29 mouse cellular contexts compared by ENCODE assay signal in genomic region chr11:116133497-116133896, GRCm38 (mm10). TPM values are rescaled to one million over a fixed set of nuclear protein-coding genes. Genes with fewer than 3 reads are reported as not detected.
DNase-seq lines count a peak whose midpoint lies in the region; ATAC-seq and TF ChIP-seq lines count a peak whose summit lies in the region.
"Had no signal": no experiment of that assay in that cellular context is flagged by ENCODE, and none has a peak within 500 bp of the region (broad histone marks: within the 10 kb centered on the region; RNA-seq: fewer than 3 reads in every experiment).

No protein-coding gene starts in this region.

- no peak for DNase-seq in heart, postnatal 4 days
- peak; percentile 38 for DNase-seq in retina, postnatal 1 day
- DNase-seq in retina, embryonic 14.5 days (ENCODE audit: low spot score) = no peak
- DNase-seq in hindbrain, postnatal 0 days (ENCODE audit: low spot score) = no peak
- no peak for DNase-seq in yolk sac, embryonic 10.5 days (ENCODE audit: low spot score)
- DNase-seq: adrenal gland, adult 2 months; adrenal gland, postnatal 36 days; gastrocnemius, postnatal 25 days; heart, adult 2 months; heart, postnatal 10 days; kidney, adult 18-20 months; kidney, postnatal 36 days; layer of hippocampus, postnatal 36 days; lung, postnatal 4 days; midbrain, embryonic 14.5 days; right cerebral cortex, adult 18-20 months; spleen, adult 18-20 months; thymus, adult 2 months had no signal

- no peak overlapping the region for H3K4me3 ChIP-seq in heart, embryonic 13.5 days
- H3K4me3 ChIP-seq in embryonic facial prominence, embryonic 15.5 days (replicated peaks) = no peak overlapping the region
- H3K4me3 ChIP-seq in hindbrain, postnatal 0 days (ENCODE audit: low read length) = no peak overlapping the region
- H3K4me3 ChIP-seq: heart, adult 2 months; heart, embryonic 12.5 days; hindbrain, embryonic 10.5 days; hindbrain, embryonic 15.5 days; lung, embryonic 15.5 days; neural tube, embryonic 12.5 days had no signal

- H3K4me1 ChIP-seq in heart, embryonic 13.5 days = peaks cover 32% of the 10 kb centered on the region
- H3K4me1 ChIP-seq in embryonic facial prominence, embryonic 15.5 days = peaks cover 53% of the 10 kb centered on the region
- peaks cover 13% of the 10 kb centered on the region for H3K4me1 ChIP-seq in hindbrain, postnatal 0 days (ENCODE audit: insufficient read depth, low read length)

- peaks cover 51% of the 10 kb centered on the region for H3K36me3 ChIP-seq in heart, embryonic 13.5 days
- peaks cover 32% of the 10 kb centered on the region for H3K36me3 ChIP-seq in embryonic facial prominence, embryonic 15.5 days
- peaks cover 3% of the 10 kb centered on the region; the same call in 1 of the 2 replicates for H3K36me3 ChIP-seq in hindbrain, postnatal 0 days (ENCODE audit: insufficient read depth, low read length)

- no peak for ATAC-seq in heart, embryonic 13.5 days (ENCODE audit: extremely low read depth, insufficient number of reproducible peaks, low FRiP score, low TSS enrichment)
- ATAC-seq in embryonic facial prominence, embryonic 15.5 days (ENCODE audit: insufficient number of reproducible peaks, low FRiP score, low TSS enrichment, low read depth) = no peak
- ATAC-seq in hindbrain, postnatal 0 days = no peak
- ATAC-seq: activated CD4-positive, CD25-positive, alpha-beta regulatory T cell, adult 4 months; CD4-positive, CD25-positive, alpha-beta regulatory T cell, adult 4 months; forebrain, embryonic 14.5 days had no signal

- H3K27ac ChIP-seq in heart, embryonic 13.5 days (replicated peaks) = no peak overlapping the region
- H3K27ac ChIP-seq in embryonic facial prominence, embryonic 15.5 days (replicated peaks) = 0 out of 2 replicates have a peak overlapping the region, but pooled peaks have one; percentile 39
- no peak overlapping the region for H3K27ac ChIP-seq in hindbrain, postnatal 0 days
- H3K27ac ChIP-seq: heart, adult 2 months; hindbrain, embryonic 10.5 days; hindbrain, embryonic 15.5 days; lung, embryonic 15.5 days; neural tube, embryonic 12.5 days had no signal

- no peak overlapping the region for H3K4me2 ChIP-seq in heart, embryonic 13.5 days
- H3K4me2 ChIP-seq in embryonic facial prominence, embryonic 15.5 days (replicated peaks) = no peak overlapping the region
- H3K4me2 ChIP-seq in hindbrain, postnatal 0 days (ENCODE audit: low read depth, low read length) = no peak overlapping the region
- H3K4me2 ChIP-seq: heart, embryonic 12.5 days; hindbrain, embryonic 15.5 days; liver, embryonic 11.5 days; lung, embryonic 15.5 days; neural tube, embryonic 12.5 days had no signal

- H3K9ac ChIP-seq in heart, embryonic 13.5 days = peak overlapping the region; percentile 33; the same call in 1 of the 2 replicates
- no peak overlapping the region for H3K9ac ChIP-seq in embryonic facial prominence, embryonic 15.5 days
- no peak overlapping the region for H3K9ac ChIP-seq in hindbrain, postnatal 0 days (replicated peaks; ENCODE audit: low read length)
- H3K9ac ChIP-seq: heart, embryonic 12.5 days; hindbrain, embryonic 15.5 days; lung, embryonic 15.5 days; neural tube, embryonic 12.5 days had no signal

- H3K27me3 ChIP-seq in heart, embryonic 13.5 days (replicated peaks) = no peaks in the 10 kb centered on the region
- H3K27me3 ChIP-seq in embryonic facial prominence, embryonic 15.5 days = no peaks in the 10 kb centered on the region
- H3K27me3 ChIP-seq in hindbrain, postnatal 0 days (ENCODE audit: insufficient read depth, low read length) = no peaks in the 10 kb centered on the region
- H3K27me3 ChIP-seq: heart, embryonic 12.5 days; hindbrain, embryonic 15.5 days; lung, embryonic 15.5 days; neural tube, embryonic 12.5 days had no signal

- TF ChIP-seq CTCF in hindbrain, postnatal 0 days (IDR thresholded peaks at IDR 0.05; ENCODE audit: low read depth) = no peak

- no peaks in the 10 kb centered on the region for H3K9me3 ChIP-seq in heart, embryonic 13.5 days
- H3K9me3 ChIP-seq in embryonic facial prominence, embryonic 15.5 days (replicated peaks) = no peaks in the 10 kb centered on the region
- no peaks in the 10 kb centered on the region for H3K9me3 ChIP-seq in hindbrain, postnatal 0 days (ENCODE audit: low read length)
- H3K9me3 ChIP-seq: heart, embryonic 12.5 days; hindbrain, embryonic 10.5 days; hindbrain, embryonic 15.5 days; lung, embryonic 15.5 days; neural tube, embryonic 12.5 days had no signal

- WGBS in heart, embryonic 13.5 days = 70% methylated on average over 5 of the region's 5 CpGs
- 43% methylated on average over 5 of the region's 5 CpGs for WGBS in embryonic facial prominence, embryonic 15.5 days
- 80% methylated on average over 5 of the region's 5 CpGs for WGBS in hindbrain, postnatal 0 days

RNA-seq across cellular contexts. Expression of gene Trim65, which starts 2.6 kb away (rescaled TPM):
- 4.2 and 4.3 TPM in 2 replicates for polyA plus RNA-seq in heart, embryonic 13.5 days (2015; fragmentation: Nextera tagmentation; extraction: Ambion mirVana)
- total RNA-seq in heart, postnatal 4 days (2021) = 1 to 10 TPM; 4.3 to 4.8 TPM
- polyA plus RNA-seq in embryonic facial prominence, embryonic 15.5 days (2015; fragmentation: Nextera tagmentation; extraction: Ambion mirVana) = 5.2 and 6.1 TPM in 2 replicates
- total RNA-seq in hindbrain, postnatal 0 days (2014; rRNA removed) = 8.2 and 9.6 TPM in 2 replicates
- 2.4 TPM in 2 replicates for polyA plus RNA-seq in hindbrain, postnatal 0 days (2015; fragmentation: Nextera tagmentation; extraction: Ambion mirVana)

RNA-seq across cellular contexts. Expression of gene Mrpl38, which starts 5.2 kb away (rescaled TPM):
- 82.4 and 92.2 TPM in 2 replicates for polyA plus RNA-seq in heart, embryonic 13.5 days (2015; fragmentation: Nextera tagmentation; extraction: Ambion mirVana)
- 10 to 100 TPM; 52.5 to 55.3 TPM for total RNA-seq in heart, postnatal 4 days (2021)
- 86.9 and 93.7 TPM in 2 replicates for polyA plus RNA-seq in embryonic facial prominence, embryonic 15.5 days (2015; fragmentation: Nextera tagmentation; extraction: Ambion mirVana)
- total RNA-seq in hindbrain, postnatal 0 days (2014; rRNA removed) = 83.9 and 94.0 TPM in 2 replicates
- polyA plus RNA-seq in hindbrain, postnatal 0 days (2015; fragmentation: Nextera tagmentation; extraction: Ambion mirVana) = 71.9 and 73.3 TPM in 2 replicates

RNA-seq across cellular contexts. Expression of gene Trim47, which starts 6.5 kb away (rescaled TPM):
- polyA plus RNA-seq in heart, embryonic 13.5 days (2015; fragmentation: Nextera tagmentation; extraction: Ambion mirVana) = 46.1 and 51.1 TPM in 2 replicates
- total RNA-seq in heart, postnatal 4 days (2021) = 10 to 100 TPM; 47.1 to 50.9 TPM
- 25.1 and 27.6 TPM in 2 replicates for polyA plus RNA-seq in embryonic facial prominence, embryonic 15.5 days (2015; fragmentation: Nextera tagmentation; extraction: Ambion mirVana)
- 14.2 and 17.0 TPM in 2 replicates for total RNA-seq in hindbrain, postnatal 0 days (2014; rRNA removed)
- 9.5 and 10.1 TPM in 2 replicates for polyA plus RNA-seq in hindbrain, postnatal 0 days (2015; fragmentation: Nextera tagmentation; extraction: Ambion mirVana)
- polyA plus RNA-seq: activated CD4-positive, CD25-positive, alpha-beta regulatory T cell, adult 4 months; CD4-positive, CD25-positive, alpha-beta regulatory T cell, adult 4 months had no signal

RNA-seq across cellular contexts. Expression of gene Fbf1, which starts 34.5 kb away (rescaled TPM):
- 22.8 and 24.4 TPM in 2 replicates for polyA plus RNA-seq in heart, embryonic 13.5 days (2015; fragmentation: Nextera tagmentation; extraction: Ambion mirVana)
- 10 to 100 TPM; 20.2 to 21.5 TPM for total RNA-seq in heart, postnatal 4 days (2021)
- polyA plus RNA-seq in embryonic facial prominence, embryonic 15.5 days (2015; fragmentation: Nextera tagmentation; extraction: Ambion mirVana) = 36.9 and 44.9 TPM in 2 replicates
- total RNA-seq in hindbrain, postnatal 0 days (2014; rRNA removed) = 68.1 and 73.5 TPM in 2 replicates
- polyA plus RNA-seq in hindbrain, postnatal 0 days (2015; fragmentation: Nextera tagmentation; extraction: Ambion mirVana) = 33.8 and 35.3 TPM in 2 replicates

RNA-seq across cellular contexts. Expression of gene Wbp2, which starts 46.7 kb away (rescaled TPM):
- polyA plus RNA-seq in heart, embryonic 13.5 days (2015; fragmentation: Nextera tagmentation; extraction: Ambion mirVana) = 134 and 138 TPM in 2 replicates
- 100 to 1,000 TPM; 107 TPM for total RNA-seq in heart, postnatal 4 days (2021)
- 68.6 and 90.8 TPM in 2 replicates for polyA plus RNA-seq in embryonic facial prominence, embryonic 15.5 days (2015; fragmentation: Nextera tagmentation; extraction: Ambion mirVana)
- 146 and 171 TPM in 2 replicates for total RNA-seq in hindbrain, postnatal 0 days (2014; rRNA removed)
- polyA plus RNA-seq in hindbrain, postnatal 0 days (2015; fragmentation: Nextera tagmentation; extraction: Ambion mirVana) = 206 and 234 TPM in 2 replicates
